Mouse (Mus musculus): ENCODE results near the gene Nr2e3.

DNA sequence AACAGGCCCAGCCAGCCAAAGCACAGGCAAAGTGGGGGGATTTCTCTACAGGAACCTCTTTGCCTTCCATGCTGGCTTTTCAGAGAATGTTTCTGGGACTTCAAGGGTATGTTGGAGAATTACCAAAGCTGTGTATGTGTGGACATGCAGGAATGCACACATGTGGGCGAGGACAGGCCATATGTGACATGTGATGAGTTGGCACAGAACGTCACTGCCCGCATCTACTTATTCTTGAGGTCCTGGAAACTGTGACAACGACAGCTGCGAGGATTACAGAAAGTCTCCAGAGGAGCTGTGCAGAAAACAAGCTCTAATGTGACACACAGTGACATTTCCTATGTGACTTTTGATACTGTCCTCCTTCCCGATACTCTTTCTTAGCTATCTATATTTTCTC is 4.8 kb downstream of the Nr2e3 start:
- TF ChIP-seq CTCF (IDR thresholded peaks at IDR 0.05; ENCODE audit: insufficient read depth, low read depth, low read length) (no peak), POLR2A (IDR thresholded peaks at IDR 0.05; ENCODE audit: insufficient read depth, low read depth, low read length) (no peak)

All from olfactory bulb, adult 2 months (tissue).